Mouse (Mus musculus) heart, adult 2 months (tissue): ENCODE results near the gene Il7r. TPM values are rescaled to one million over a fixed set of nuclear protein-coding genes. Genes with fewer than 3 reads are reported as not detected.

Experiments used
- DNase-seq, 2 experiments: peaks; one replicate each; pipeline ENCODE4 v3.0.0; 2021
- H3K27ac ChIP-seq: fragments of 200-600 bp; 2 replicates; pipeline ENCODE4 v1.8.1; 2022
- H3K27me3 ChIP-seq: fragments of 200-500 bp; 2 replicates; pipeline ENCODE4 v1.6.1; 2012; ENCODE audit warnings: mild to moderate bottlenecking, low read length, inconsistent platforms, mixed read lengths; ENCODE audit not compliant: control insufficient read depth, insufficient read depth
- H3K36me3 ChIP-seq: fragments of 200-500 bp; 2 replicates; pipeline ENCODE4 v1.6.1; 2012; ENCODE audit warnings: low read length, inconsistent platforms; ENCODE audit not compliant: control insufficient read depth, insufficient read depth
- H3K4me1 ChIP-seq: fragments of 200-500 bp; 2 replicates; pipeline ENCODE4 v1.6.1; 2011; ENCODE audit warnings: low read length; ENCODE audit not compliant: control insufficient read depth, insufficient read depth
- H3K4me3 ChIP-seq: fragments of 200-600 bp; 2 replicates; pipeline ENCODE4 v1.8.1; 2022
- H3K79me2 ChIP-seq: fragments of 200-500 bp; replicated peaks from 2 replicates; pipeline ENCODE4 v1.6.1; 2012; ENCODE audit warnings: mild to moderate bottlenecking, inconsistent platforms, low read length, moderate library complexity, mixed read lengths; ENCODE audit not compliant: control insufficient read depth, insufficient read depth
- H3K9ac ChIP-seq: fragments of 200-500 bp; 2 replicates; pipeline ENCODE4 v1.6.1; 2012; ENCODE audit warnings: low read depth, mild to moderate bottlenecking, control low read depth, inconsistent platforms, low read length, mixed read lengths
- CTCF ChIP-seq: fragments of 200-600 bp; IDR thresholded peaks from 2 replicates; pipeline ENCODE4 v1.8.1; 2022; ENCODE audit warnings: antibody characterized with exemption, mild to moderate bottlenecking, moderate library complexity
- EP300 ChIP-seq: fragments of 200-500 bp; IDR thresholded peaks from 2 replicates; pipeline ENCODE4 v1.6.1; 2011; ENCODE audit warnings: low read depth, low read length, control low read depth; ENCODE audit not compliant: insufficient read depth
- POLR2A ChIP-seq: fragments of 200-500 bp; IDR thresholded peaks from 2 replicates; pipeline ENCODE4 v1.6.1; 2011; ENCODE audit warnings: mild to moderate bottlenecking, low read depth, low read length, control low read depth; ENCODE audit not compliant: insufficient read depth
- WGBS: fragments of 180-500 bp; shearing (Covaris S2); methylation state at CpG from one replicate; pipeline ENCODE4 v1.1.7; 2018; 5-methylcytosine and 5-hydroxymethylcytosine counted together
- intact Hi-C: fragments of 180-260 bp; cut with DNase I; formaldehyde crosslinking; loops from one replicate; pipeline ENCODE4 v1.15.1; 2025
- polyA plus RNA-seq: library from polyadenylated mRNA; depleted of rRNA; stranded (reverse); fragments of >200 nt; gene quantifications from 2 replicates; pipeline ENCODE4 v1.2.3, GENCODE M21; 2012; rRNA removed
- total RNA-seq, 2 experiments: library from RNA; stranded (reverse); gene quantifications; 2 replicates each; pipeline ENCODE4 v1.2.3; 2021

Il7r gene
- total and polyA plus RNA-seq, 3 experiments, result 0.57 to 0.68 (median 0.68) TPM

GRCm38 (mm10) chr15:9464039-9464438 is 65.9 kb downstream of the Il7r start:
- WGBS, result 12% methylated on average over 1 of the region's 1 CpGs
- no peaks in the 10 kb centered on the region for H3K4me1 ChIP-seq
- no peaks in the 10 kb centered on the region for H3K79me2 ChIP-seq
- DNase-seq, result no peak
- H3K27ac ChIP-seq, result no peak overlapping the region
- H3K4me3 ChIP-seq, result no peak overlapping the region
- H3K9ac ChIP-seq, result no peak overlapping the region
- no peaks in the 10 kb centered on the region for H3K36me3 ChIP-seq
- no peaks in the 10 kb centered on the region for H3K27me3 ChIP-seq
- no peak for TF ChIP-seq POLR2A
- TF ChIP-seq EP300, result no peak
- TF ChIP-seq CTCF, result no peak
- intact Hi-C loops, result no loop called here

GRCm38 (mm10) chr15:9463521-9464027 is 66.4 kb downstream of the Il7r start:
- H3K4me3 ChIP-seq, result no peak overlapping the region
- intact Hi-C loops, result no loop called here
- H3K27ac ChIP-seq, result no peak overlapping the region
- no peaks in the 10 kb centered on the region for H3K27me3 ChIP-seq
- no peak for DNase-seq
- TF ChIP-seq CTCF (no peak), EP300 (no peak), POLR2A (no peak)
- no peaks in the 10 kb centered on the region for H3K79me2 ChIP-seq
- H3K4me1 ChIP-seq, result no peaks in the 10 kb centered on the region
- H3K36me3 ChIP-seq, result no peaks in the 10 kb centered on the region
- H3K9ac ChIP-seq, result no peak overlapping the region
- WGBS, result 24% methylated on average over 7 of the region's 7 CpGs

Other genes starting within 250 kb of the Il7r start
- not detected for gene Ugt3a2, start 194.6 kb downstream of the Il7r start, total RNA-seq
- 0.06 and 0.23 TPM in 2 replicates for gene Ugt3a2, start 194.6 kb downstream of the Il7r start, polyA plus RNA-seq
- not detected for gene Capsl, start 94.1 kb downstream of the Il7r start, total RNA-seq
- 0.61 TPM in 1 of 2 replicates, not detected in the other for gene Capsl, start 94.1 kb downstream of the Il7r start, polyA plus RNA-seq
- under 1 TPM; 0.09 to 0.10 TPM for gene Spef2, start 218.7 kb upstream of the Il7r start, total RNA-seq
- 0.03 and 0.04 TPM in 2 replicates for gene Spef2, start 218.7 kb upstream of the Il7r start, polyA plus RNA-seq